Mouse (Mus musculus) gastrocnemius, postnatal 36 days (tissue): ENCODE data around the gene Gm17190. TPM values are rescaled to one million over a fixed set of nuclear protein-coding genes. Genes with fewer than 3 reads are reported as not detected.

ENCODE experiments used
- total RNA-seq, 2 experiments: library from RNA; stranded (reverse); gene quantifications; 2 replicates each; pipeline ENCODE4 v1.2.3; 2021

The Gm17190 gene
- total RNA-seq, 2 experiments from 2014 or later, result not detected

Other genes with a start within 250 kb of the Gm17190 start
- 1 to 10 TPM; 1.3 to 1.6 TPM for gene Iqgap2, start 190.1 kb upstream of the Gm17190 start, total RNA-seq
- 10 to 100 TPM in 1 of 2 experiments, 1 to 10 TPM in 1; 8.1 to 10.6 TPM for gene Gm20075, start 678 bp upstream of the Gm17190 start, total RNA-seq
- gene Sv2c, start 50.5 kb downstream of the Gm17190 start, total RNA-seq, result under 1 TPM; 0.18 to 0.32 TPM